Mouse (Mus musculus) midbrain, embryonic 11.5 days (tissue): ENCODE data around the gene Zfp385c. TPM values are rescaled to one million over a fixed set of nuclear protein-coding genes. Genes with fewer than 3 reads are reported as not detected.

Source experiments
- ATAC-seq: fragments of 200-750 bp; cut with Nextera tagmentation; 2 replicates; pipeline ENCODE4 v1.8.0; 2017; ENCODE audit warnings: moderate TSS enrichment, moderate library complexity; ENCODE audit not compliant: low FRiP score
- DNase-seq: peaks from one replicate; pipeline ENCODE4 v3.0.0; 2015; ENCODE audit warnings: low spot score; ENCODE audit errors: missing footprints
- H3K27ac ChIP-seq: fragments of 300-500 bp; sonication (generic); 2 replicates; pipeline ENCODE4 v1.5.1; 2014; ENCODE audit warnings: low read depth, low read length
- H3K27me3 ChIP-seq: fragments of 300-500 bp; sonication (generic); 2 replicates; pipeline ENCODE4 v1.6.1; 2014; ENCODE audit warnings: mild to moderate bottlenecking, low read length, moderate library complexity, mixed read lengths; ENCODE audit not compliant: control insufficient read depth, insufficient read depth
- H3K36me3 ChIP-seq: fragments of 300-500 bp; sonication (generic); 2 replicates; pipeline ENCODE4 v1.6.1; 2014; ENCODE audit warnings: mild to moderate bottlenecking, low read length, moderate library complexity, mixed read lengths; ENCODE audit not compliant: control insufficient read depth, insufficient read depth
- H3K4me1 ChIP-seq: fragments of 300-500 bp; sonication (generic); 2 replicates; pipeline ENCODE4 v1.6.1; 2014; ENCODE audit warnings: low read length; ENCODE audit not compliant: control insufficient read depth, insufficient read depth
- H3K4me2 ChIP-seq: fragments of 300-500 bp; sonication (generic); 2 replicates; pipeline ENCODE4 v1.6.1; 2014; ENCODE audit warnings: mild to moderate bottlenecking, moderate library complexity
- H3K4me3 ChIP-seq: fragments of 300-500 bp; sonication (generic); 2 replicates; pipeline ENCODE4 v1.5.1; 2014; ENCODE audit warnings: low read depth, low read length
- H3K9ac ChIP-seq: fragments of 300-500 bp; sonication (generic); 2 replicates; pipeline ENCODE4 v1.6.1; 2014; ENCODE audit warnings: low read length
- H3K9me3 ChIP-seq: fragments of 300-500 bp; sonication (generic); 2 replicates; pipeline ENCODE4 v1.6.1; 2016; ENCODE audit warnings: low read length; ENCODE audit not compliant: control insufficient read depth
- WGBS: fragments of 180-500 bp; shearing (Covaris S2); extraction: QIAGEN DNeasy Blood & Tissue Kit; methylation state at CpG from one replicate; pipeline ENCODE4 v1.1.7; 2014; 5-methylcytosine and 5-hydroxymethylcytosine counted together
- polyA plus RNA-seq: library from polyadenylated mRNA; unstranded; fragments of >200 nt; fragmentation: Nextera tagmentation; extraction: Ambion mirVana; gene quantifications from 2 replicates; pipeline ENCODE4 v1.2.1, GENCODE M21; 2014

The Zfp385c gene
- polyA plus RNA-seq, 1 experiment from 2014 or later, result not detected

DNA sequence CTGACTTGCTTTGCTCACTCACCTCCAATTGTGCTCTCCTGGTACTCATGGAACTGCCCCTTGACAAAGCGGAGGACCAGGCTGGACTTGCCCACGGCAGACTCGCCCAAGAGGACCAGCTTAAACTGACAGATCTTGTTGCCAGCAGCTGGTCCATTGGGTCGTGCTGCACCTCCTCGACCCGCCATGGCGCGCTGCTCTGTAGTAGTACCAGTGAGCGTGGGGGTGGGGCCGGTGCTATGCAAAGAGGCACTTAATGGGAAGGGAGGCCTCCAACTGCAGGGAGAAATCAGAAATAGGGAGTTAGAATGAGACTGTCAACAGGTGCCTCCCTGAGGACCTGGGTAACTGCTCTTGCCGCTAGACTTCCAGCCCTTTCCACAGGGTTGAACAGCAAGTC lies 27.6 kb upstream of the Zfp385c start:
- no peak for ATAC-seq
- no peak overlapping the region for H3K9ac ChIP-seq
- H3K9me3 ChIP-seq, result no peaks in the 10 kb centered on the region
- peaks cover 4% of the 10 kb centered on the region; the same call in 1 of the 2 replicates for H3K4me1 ChIP-seq
- no peak for DNase-seq
- no peak overlapping the region for H3K4me3 ChIP-seq
- no peaks in the 10 kb centered on the region for H3K27me3 ChIP-seq
- WGBS, result 89% methylated on average over 11 of the region's 11 CpGs
- no peak overlapping the region for H3K4me2 ChIP-seq
- H3K27ac ChIP-seq, result no peak overlapping the region
- peaks cover 15% of the 10 kb centered on the region; the same call in 1 of the 2 replicates for H3K36me3 ChIP-seq

DNA sequence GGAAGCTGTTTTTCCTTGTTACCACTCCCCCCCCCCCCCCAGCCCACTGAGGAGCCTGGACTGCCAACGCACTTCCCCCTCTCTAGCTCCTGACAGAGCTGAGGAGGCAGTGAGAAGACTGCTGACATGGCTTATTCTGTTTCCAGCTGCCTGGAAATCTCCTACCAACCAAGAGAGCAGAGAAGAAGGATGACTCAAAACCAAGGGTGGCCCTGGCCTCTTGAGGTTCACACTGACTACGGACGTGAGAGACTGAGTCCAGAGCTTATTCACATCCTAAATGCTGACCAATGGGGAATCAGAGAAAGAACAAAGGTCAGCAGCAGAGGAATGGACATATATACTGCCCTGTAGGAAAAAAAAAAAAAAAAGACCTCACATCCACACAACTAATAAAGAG lies 27.1 kb upstream of the Zfp385c start:
- DNase-seq (no peak), ATAC-seq (no peak)
- Histone ChIP-seq H3K4me1 (peaks cover 4% of the 10 kb centered on the region), H3K27me3 (no peaks in the 10 kb centered on the region), H3K36me3 (peaks cover 15% of the 10 kb centered on the region; the same call in 1 of the 2 replicates), H3K27ac (no peak overlapping the region), H3K4me2 (no peak overlapping the region), H3K9ac (no peak overlapping the region), H3K4me3 (no peak overlapping the region), H3K9me3 (no peaks in the 10 kb centered on the region)
- 90% methylated on average over 3 of the region's 3 CpGs for WGBS

DNA sequence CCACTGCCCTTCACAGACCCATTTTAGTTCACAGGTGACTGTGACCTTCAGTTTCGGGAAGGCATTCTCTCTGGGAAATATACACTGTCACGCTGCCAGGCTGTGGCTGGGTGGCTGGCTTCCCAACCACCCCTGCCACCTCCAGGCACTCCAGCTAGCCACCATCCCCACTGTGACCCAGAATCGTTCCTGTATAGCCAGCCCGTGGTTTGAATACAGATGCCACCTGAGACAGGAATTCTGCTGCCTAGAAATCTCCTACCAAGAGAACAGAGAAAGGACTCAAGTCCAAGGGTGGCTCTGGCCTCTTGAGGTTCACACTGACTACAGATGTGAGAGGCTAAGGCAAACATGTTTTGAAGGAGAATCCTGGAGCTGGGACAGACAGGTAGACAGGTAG lies 26.6 kb upstream of the Zfp385c start:
- H3K27ac ChIP-seq, result no peak overlapping the region
- no peak overlapping the region for H3K4me2 ChIP-seq
- no peaks in the 10 kb centered on the region for H3K27me3 ChIP-seq
- H3K9ac ChIP-seq, result no peak overlapping the region
- 97% methylated on average over 4 of the region's 4 CpGs for WGBS
- H3K9me3 ChIP-seq, result no peaks in the 10 kb centered on the region
- no peak overlapping the region for H3K4me3 ChIP-seq
- peaks cover 15% of the 10 kb centered on the region; the same call in 1 of the 2 replicates for H3K36me3 ChIP-seq
- ATAC-seq, result no peak
- DNase-seq, result no peak
- H3K4me1 ChIP-seq, result peaks cover 8% of the 10 kb centered on the region

DNA sequence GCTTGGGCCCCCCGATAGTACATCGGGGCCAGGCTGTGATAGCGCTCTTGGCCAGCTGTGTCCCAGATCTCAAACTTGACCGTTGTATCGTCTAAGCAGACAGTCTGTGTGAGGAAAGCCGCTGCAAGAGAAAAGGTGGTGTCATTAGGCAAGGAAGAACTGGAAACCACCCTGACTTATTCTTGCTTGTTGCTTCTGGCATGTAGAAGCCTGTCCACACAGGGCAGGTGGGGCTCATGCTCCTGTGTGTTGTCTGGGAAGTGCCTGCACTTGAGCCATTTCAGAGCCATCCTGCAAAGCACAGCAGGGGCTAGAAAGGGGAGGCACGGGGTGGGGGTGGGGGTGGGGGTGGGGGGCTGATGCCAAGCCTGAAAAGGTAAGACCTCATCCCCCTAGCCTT lies 26.2 kb upstream of the Zfp385c start:
- Histone ChIP-seq H3K4me1 (peaks cover 12% of the 10 kb centered on the region), H3K4me3 (no peak overlapping the region), H3K27me3 (no peaks in the 10 kb centered on the region), H3K36me3 (peaks cover 15% of the 10 kb centered on the region; the same call in 1 of the 2 replicates), H3K4me2 (no peak overlapping the region), H3K9ac (no peak overlapping the region), H3K27ac (no peak overlapping the region), H3K9me3 (no peaks in the 10 kb centered on the region)
- 93% methylated on average over 7 of the region's 7 CpGs for WGBS
- no peak for ATAC-seq
- no peak for DNase-seq

DNA sequence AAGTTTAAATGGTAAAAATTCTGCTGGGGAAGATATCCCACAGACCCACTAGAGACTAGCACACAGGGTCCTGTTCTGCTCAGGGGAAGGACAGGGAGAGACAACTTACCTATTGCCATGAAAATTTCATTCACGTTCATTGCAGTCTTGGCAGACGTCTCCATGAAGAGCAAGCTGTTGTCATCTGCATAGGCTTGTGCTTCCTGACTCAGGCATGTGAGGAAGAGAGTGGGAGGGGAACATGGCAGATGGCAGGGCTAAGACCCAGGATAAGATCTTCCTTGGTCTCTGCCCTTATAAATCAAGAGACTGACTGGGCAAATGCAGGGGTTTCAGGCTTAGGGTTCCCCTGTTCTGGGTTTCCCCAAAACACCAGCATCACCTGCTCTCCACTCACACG lies 24.4 kb upstream of the Zfp385c start:
- H3K9ac ChIP-seq, result no peak overlapping the region
- H3K36me3 ChIP-seq, result peaks cover 15% of the 10 kb centered on the region; the same call in 1 of the 2 replicates
- no peak overlapping the region for H3K4me2 ChIP-seq
- no peak for DNase-seq
- no peaks in the 10 kb centered on the region for H3K27me3 ChIP-seq
- H3K9me3 ChIP-seq, result no peaks in the 10 kb centered on the region
- no peak overlapping the region for H3K4me3 ChIP-seq
- peaks cover 16% of the 10 kb centered on the region for H3K4me1 ChIP-seq
- H3K27ac ChIP-seq, result no peak overlapping the region
- WGBS, result 92% methylated on average over 3 of the region's 3 CpGs
- no peak for ATAC-seq

DNA sequence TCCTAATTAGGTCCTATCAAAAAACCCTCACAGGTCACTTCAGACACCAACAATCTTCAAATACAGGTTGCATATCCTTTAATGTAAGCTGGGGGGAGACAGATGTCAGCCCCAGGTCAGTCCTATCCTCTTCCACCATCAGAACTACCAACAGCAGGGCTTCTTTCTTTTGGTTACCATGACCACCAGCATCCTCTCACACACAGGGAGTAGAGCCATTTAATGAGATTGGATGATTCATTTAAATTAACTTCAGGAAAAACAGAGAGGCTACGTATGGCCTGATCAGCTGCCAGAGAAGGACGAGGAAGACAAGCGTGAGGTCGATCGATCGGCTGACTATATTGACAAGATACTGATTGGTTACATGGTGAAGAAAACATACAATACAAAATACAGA lies 22.7 kb upstream of the Zfp385c start:
- no peak overlapping the region for H3K27ac ChIP-seq
- WGBS, result 79% methylated on average over 6 of the region's 6 CpGs
- ATAC-seq (no peak), DNase-seq (no peak)
- H3K4me3 ChIP-seq, result no peak overlapping the region
- H3K36me3 ChIP-seq, result peaks cover 15% of the 10 kb centered on the region; the same call in 1 of the 2 replicates
- H3K4me2 ChIP-seq, result no peak overlapping the region
- H3K27me3 ChIP-seq, result no peaks in the 10 kb centered on the region
- no peaks in the 10 kb centered on the region for H3K9me3 ChIP-seq
- H3K9ac ChIP-seq, result no peak overlapping the region
- H3K4me1 ChIP-seq, result peaks cover 17% of the 10 kb centered on the region

DNA sequence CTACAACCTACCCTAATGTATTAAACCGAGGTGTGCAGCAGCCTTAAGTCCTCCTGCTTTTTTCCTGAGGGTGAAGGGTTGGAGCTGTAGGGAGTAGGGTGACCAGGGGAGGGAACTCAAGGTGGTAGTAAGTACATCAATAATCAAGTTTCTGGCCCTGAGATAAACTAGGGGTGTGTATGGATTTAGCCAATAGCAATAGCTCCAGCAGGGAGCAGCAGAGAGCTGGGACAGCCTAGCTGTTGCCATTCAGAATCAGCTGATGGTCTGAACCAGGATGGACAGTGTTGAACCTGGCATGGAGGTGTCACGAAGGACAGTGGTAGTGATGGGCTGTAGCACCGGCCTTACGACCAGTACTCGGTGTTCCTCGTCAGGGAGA lies 22.3 kb upstream of the Zfp385c start:
- Histone ChIP-seq H3K4me2 (no peak overlapping the region; the same call in 1 of the 2 replicates), H3K27me3 (no peaks in the 10 kb centered on the region), H3K4me1 (peaks cover 17% of the 10 kb centered on the region), H3K9me3 (no peaks in the 10 kb centered on the region), H3K9ac (no peak overlapping the region), H3K4me3 (no peak overlapping the region), H3K36me3 (peaks cover 15% of the 10 kb centered on the region), H3K27ac (no peak overlapping the region)
- WGBS, result 50% methylated on average over 6 of the region's 6 CpGs
- ATAC-seq, result no peak
- DNase-seq, result peak; percentile 95

DNA sequence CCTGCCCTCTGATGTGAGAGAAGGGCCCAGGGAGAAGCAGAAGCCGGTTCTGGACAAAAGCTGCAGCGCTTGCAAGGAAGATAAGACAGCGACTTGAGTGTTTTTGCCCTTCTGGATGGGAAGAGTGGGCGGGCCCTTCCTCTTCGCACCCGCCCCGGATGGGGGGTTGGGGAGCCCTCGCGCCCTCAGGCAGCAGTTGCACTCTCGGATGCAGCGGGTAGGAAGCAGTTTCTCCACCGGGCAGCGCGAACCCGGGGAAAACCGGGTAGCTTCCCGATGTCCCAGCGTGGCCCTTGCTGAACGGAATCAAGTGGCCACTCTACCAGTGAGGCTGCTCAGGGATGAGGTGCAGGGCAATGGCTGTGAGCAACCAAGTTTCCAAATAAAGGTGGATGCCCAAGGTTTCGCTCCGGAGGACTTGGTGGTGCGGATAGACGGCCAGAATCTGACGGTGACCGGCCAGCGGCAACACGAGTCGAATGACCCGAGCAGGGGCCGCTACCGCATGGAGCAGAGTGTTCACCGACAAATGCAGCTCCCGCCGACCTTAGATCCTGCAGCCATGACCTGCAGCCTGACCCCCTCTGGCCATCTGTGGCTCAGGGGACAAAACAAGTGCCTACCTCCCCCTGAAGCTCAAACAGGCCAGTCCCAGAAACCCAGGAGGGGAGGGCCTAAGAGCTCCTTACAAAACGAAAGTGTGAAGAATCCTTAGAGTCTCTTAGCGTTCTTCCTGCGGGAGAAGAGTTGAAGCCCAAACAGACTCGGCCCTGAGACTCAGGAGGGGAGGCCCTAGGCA lies 21.7 kb upstream of the Zfp385c start, which contains the start of gene Hspb9:
Hspb9 (plus strand) TSS at position 116 of the 799 bp plus-strand sequence.
- peak; percentile 92 for DNase-seq
- no peak for ATAC-seq
- no peaks in the 10 kb centered on the region for H3K27me3 ChIP-seq
- WGBS, result 3% methylated on average over 38 of the region's 38 CpGs
- H3K36me3 ChIP-seq, result peaks cover 13% of the 10 kb centered on the region
- peak within 1 kb of the TSS; percentile 33 for H3K4me2 ChIP-seq
- no peak within 1 kb of the TSS for H3K4me3 ChIP-seq
- no peaks in the 10 kb centered on the region for H3K9me3 ChIP-seq
- H3K9ac ChIP-seq, result peak within 1 kb of the TSS; percentile 32; the same call in 1 of the 2 replicates
- H3K27ac ChIP-seq, result peak within 1 kb of the TSS; percentile 7; the same call in 1 of the 2 replicates
- peaks cover 17% of the 10 kb centered on the region for H3K4me1 ChIP-seq

DNA sequence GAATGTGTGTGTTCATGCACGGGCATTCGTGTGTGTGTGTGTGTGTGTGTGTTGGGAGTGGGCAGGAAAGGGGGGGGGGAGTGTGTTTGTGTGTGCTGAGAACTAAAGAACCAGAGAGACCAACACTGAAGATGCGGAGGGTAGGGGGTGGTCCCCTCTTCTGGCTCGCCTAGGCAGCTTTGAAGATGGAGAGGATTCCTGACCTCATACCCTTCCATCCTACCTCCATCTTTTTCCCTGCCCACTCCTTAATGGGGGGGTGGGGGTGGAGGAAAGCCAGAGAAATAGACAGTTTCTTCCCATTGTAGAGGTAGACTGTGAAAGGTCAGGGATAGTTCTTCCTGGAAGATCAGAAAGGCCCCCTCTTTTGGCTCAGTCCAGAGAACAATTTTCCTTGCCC lies 20.9 kb upstream of the Zfp385c start:
- peak overlapping the region; percentile 33 for H3K4me2 ChIP-seq
- ATAC-seq (no peak), DNase-seq (no peak)
- H3K9ac ChIP-seq, result peak overlapping the region; percentile 16; the same call in 1 of the 2 replicates
- peaks cover 16% of the 10 kb centered on the region for H3K36me3 ChIP-seq
- H3K4me1 ChIP-seq, result peaks cover 17% of the 10 kb centered on the region
- WGBS, result 61% methylated on average over 4 of the region's 4 CpGs
- H3K4me3 ChIP-seq, result no peak overlapping the region
- H3K27me3 ChIP-seq, result no peaks in the 10 kb centered on the region
- H3K9me3 ChIP-seq, result no peaks in the 10 kb centered on the region
- H3K27ac ChIP-seq, result peak overlapping the region; percentile 7; the same call in 1 of the 2 replicates
